Mouse (Mus musculus): ENCODE measurements at regions not wholly inside any gene's neighbourhood (a gene's known extent, or its start where the extent isn't known, plus 50 kb on each side); places are given as distances from the start of the nearest gene placed in this dataset.
A peak's percentile ranks its signal among the peaks of the same experiment; 100 is the strongest.

DNA sequence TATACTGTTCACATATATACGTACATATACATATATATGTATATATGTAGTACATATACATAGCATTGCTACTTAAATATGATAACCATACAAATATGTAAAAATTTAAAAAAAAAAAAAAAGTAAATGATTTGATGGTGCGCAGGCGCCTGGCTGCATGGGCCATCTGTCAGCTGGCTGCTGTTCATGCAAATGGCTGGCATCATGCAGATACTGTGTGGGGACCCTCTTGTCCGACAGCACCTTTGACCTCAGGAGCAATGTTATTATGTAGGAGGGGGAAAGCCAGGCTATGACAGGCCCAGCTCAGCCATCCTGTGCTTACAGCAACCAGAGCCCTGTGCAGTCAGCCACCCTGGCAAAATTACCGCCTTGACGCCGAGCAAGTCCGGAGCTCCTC, 65.1 kb upstream of the Tnrc6c start:
- no peak overlapping the region for H3K4me3 ChIP-seq (replicated peaks)
- no peaks in the 10 kb centered on the region for H3K27me3 ChIP-seq
- no peaks in the 10 kb centered on the region for H3K36me3 ChIP-seq
- 85% methylated on average over 8 of the region's 8 CpGs for WGBS (ENCODE audit: insufficient replicate concordance)
- no peak overlapping the region for H3K4me2 ChIP-seq
- H3K27ac ChIP-seq = no peak overlapping the region
- DNase-seq (no peak), ATAC-seq (ENCODE audit: low read depth) (no peak)
- H3K9me3 ChIP-seq (replicated peaks) = 0 out of 2 replicates have a peak, but pooled peaks cover 3% of the 10 kb centered on the region
- H3K4me1 ChIP-seq (replicated peaks) = no peaks in the 10 kb centered on the region
- no peak overlapping the region for H3K9ac ChIP-seq

DNA sequence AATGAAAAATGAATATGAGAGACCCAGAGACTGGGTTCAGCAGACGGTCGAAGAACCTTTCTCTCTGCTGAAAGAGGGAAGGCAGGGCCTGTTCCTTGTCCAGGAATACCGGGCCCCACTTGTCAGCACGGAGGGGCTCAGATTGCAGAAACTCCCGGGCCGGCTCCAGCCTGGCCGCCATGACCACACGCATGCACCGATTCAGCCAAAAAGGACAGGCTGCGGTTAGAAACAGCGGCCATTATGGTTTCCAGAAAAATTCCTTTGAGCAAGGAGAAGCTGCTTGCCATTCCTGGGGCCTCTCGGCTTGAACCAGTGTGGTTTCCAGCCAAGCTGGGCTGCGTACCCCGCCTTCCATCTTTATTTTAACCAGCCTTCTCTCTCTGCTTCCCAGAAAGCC, 64.7 kb upstream of the Tnrc6c start:
- Histone ChIP-seq H3K4me1 (replicated peaks) (no peaks in the 10 kb centered on the region), H3K36me3 (no peaks in the 10 kb centered on the region), H3K4me2 (no peak overlapping the region), H3K9me3 (replicated peaks) (0 out of 2 replicates have a peak, but pooled peaks cover 3% of the 10 kb centered on the region), H3K9ac (no peak overlapping the region), H3K27me3 (no peaks in the 10 kb centered on the region), H3K4me3 (replicated peaks) (no peak overlapping the region), H3K27ac (no peak overlapping the region)
- ATAC-seq (ENCODE audit: low read depth) (no peak), DNase-seq (no peak)
- WGBS (ENCODE audit: insufficient replicate concordance) = 68% methylated on average over 14 of the region's 14 CpGs

DNA sequence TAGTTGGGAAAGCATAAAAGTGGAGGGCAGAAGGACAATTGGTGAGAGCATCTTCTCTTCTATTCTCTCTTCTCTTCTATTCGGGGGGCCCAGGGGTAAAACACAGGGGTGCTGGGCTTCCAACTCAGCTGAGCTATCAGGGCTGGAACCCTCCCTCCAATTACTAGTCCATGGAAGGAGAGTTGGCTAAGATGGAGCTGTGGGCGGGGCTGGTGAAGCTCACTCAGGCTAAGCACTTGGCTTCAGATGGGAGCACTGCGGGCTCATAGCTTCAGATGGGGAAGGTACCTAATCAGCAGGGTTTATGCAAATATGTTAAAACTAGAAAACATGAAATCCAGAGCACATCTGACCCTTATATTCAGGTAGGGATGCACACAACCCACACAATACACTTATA, 61.5 kb upstream of the Tnrc6c start:
- H3K4me2 ChIP-seq = no peak overlapping the region
- 0 out of 2 replicates have a peak, but pooled peaks cover 3% of the 10 kb centered on the region for H3K9me3 ChIP-seq (replicated peaks)
- H3K27ac ChIP-seq = no peak overlapping the region
- no peaks in the 10 kb centered on the region for H3K36me3 ChIP-seq
- no peak overlapping the region for H3K4me3 ChIP-seq (replicated peaks)
- no peak overlapping the region for H3K9ac ChIP-seq
- DNase-seq (no peak), ATAC-seq (ENCODE audit: low read depth) (no peak)
- H3K27me3 ChIP-seq = peaks cover 29% of the 10 kb centered on the region
- WGBS (ENCODE audit: insufficient replicate concordance) = 34% methylated on average over 3 of the region's 3 CpGs
- no peaks in the 10 kb centered on the region for H3K4me1 ChIP-seq (replicated peaks)

DNA sequence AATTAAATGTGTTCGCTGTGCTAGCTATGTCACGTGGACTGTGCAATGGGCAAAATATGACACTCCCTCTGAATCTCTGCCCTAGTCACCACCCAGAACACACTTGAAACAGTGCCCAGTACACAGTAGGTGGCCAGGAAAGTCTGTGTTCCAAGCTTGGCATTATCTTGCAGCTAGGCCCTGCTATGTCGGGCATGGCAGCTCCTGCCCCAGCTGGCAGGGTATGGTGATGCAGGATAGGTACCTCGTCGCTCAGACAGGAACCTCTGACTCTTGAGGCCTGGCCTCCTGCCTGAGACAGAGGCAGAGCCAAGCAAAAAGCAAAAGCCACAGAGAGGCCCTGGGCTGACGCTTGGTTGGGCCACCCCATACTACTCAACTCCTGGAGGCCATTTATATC, 57.9 kb upstream of the Tnrc6c start:
- ATAC-seq (ENCODE audit: low read depth) (no peak), DNase-seq (no peak)
- Histone ChIP-seq H3K4me2 (no peak overlapping the region), H3K27me3 (peaks cover 65% of the 10 kb centered on the region), H3K27ac (no peak overlapping the region), H3K4me1 (replicated peaks) (peaks cover 14% of the 10 kb centered on the region), H3K36me3 (no peaks in the 10 kb centered on the region), H3K9ac (no peak overlapping the region), H3K9me3 (replicated peaks) (no peaks in the 10 kb centered on the region), H3K4me3 (replicated peaks) (no peak overlapping the region)
- WGBS (ENCODE audit: insufficient replicate concordance) = 58% methylated on average over 6 of the region's 6 CpGs

DNA sequence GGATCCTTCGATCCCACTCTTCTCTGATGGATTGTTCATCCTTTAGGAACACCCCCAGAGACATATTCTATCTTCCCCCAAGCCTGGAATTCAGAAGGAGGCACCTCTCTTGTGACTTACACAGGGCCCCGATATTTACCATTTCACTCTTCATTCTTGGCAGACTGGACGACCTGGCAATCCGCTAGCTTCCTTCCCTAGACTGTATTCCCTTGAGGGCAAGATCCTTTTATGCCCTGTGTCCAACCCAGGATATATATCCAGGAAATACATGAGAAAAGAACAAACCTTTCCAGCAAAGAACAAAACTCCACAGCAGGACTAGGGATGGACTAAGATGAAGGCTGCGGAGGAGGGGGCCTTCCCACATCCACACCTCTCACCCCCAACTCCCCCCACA, 56.3 kb upstream of the Tnrc6c start:
- no peak for DNase-seq
- Histone ChIP-seq H3K4me2 (no peak overlapping the region), H3K4me3 (replicated peaks) (no peak overlapping the region), H3K27ac (no peak overlapping the region), H3K4me1 (replicated peaks) (peaks cover 14% of the 10 kb centered on the region), H3K27me3 (peaks cover 80% of the 10 kb centered on the region), H3K36me3 (no peaks in the 10 kb centered on the region), H3K9ac (no peak overlapping the region), H3K9me3 (replicated peaks) (no peaks in the 10 kb centered on the region)
- WGBS (ENCODE audit: insufficient replicate concordance) = 31% methylated on average over 5 of the region's 5 CpGs
- ATAC-seq (ENCODE audit: low read depth) = no peak

DNA sequence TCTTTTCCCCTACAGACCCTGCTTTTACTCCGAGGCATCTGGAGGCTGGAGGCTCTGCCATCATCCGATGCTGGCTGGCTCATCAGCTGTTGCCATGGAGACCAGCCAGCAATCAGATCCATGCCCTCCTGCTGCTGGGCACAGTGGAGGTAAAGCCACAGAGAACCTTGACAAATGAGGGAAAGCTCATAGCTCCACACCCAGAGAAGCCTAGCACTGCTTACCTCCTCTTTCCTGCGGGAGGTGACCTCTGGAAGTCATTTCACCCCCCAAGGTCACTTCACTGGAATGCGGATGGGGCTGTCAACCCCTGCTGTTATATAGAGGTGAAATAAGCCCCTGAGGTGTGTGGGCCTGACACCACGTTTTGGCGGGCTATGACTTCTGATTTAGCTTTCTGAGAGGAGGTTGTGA, 55.9 kb upstream of the Tnrc6c start:
- 6% methylated on average over 6 of the region's 6 CpGs for WGBS (ENCODE audit: insufficient replicate concordance)

DNA sequence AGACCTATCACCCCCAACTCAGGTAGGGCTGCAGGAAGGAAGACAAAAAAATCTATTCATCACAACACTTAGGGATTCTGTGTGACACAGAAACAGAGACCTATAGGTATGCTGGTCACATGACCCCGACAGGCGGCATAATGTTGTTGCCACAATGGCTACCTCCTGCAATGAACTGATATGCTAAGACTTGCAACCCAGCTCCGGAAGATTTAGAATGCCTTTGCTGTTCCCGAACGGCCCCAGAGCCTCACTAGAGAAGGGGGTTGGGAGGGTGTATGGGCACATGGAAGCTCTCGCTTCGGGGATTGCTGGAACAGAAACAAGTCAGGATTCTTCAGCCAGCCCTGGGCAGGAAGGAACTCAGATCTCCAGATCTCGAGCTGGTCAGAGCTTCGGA, 55.5 kb upstream of the Tnrc6c start:
- peak overlapping the region; percentile 49 for H3K4me3 ChIP-seq (replicated peaks)
- peaks cover 81% of the 10 kb centered on the region for H3K27me3 ChIP-seq
- no peak for ATAC-seq (ENCODE audit: low read depth)
- 2% methylated on average over 9 of the region's 9 CpGs for WGBS (ENCODE audit: insufficient replicate concordance)
- H3K4me2 ChIP-seq = peak overlapping the region; percentile 63
- no peak for DNase-seq
- no peak overlapping the region for H3K27ac ChIP-seq
- no peaks in the 10 kb centered on the region for H3K9me3 ChIP-seq (replicated peaks)
- H3K36me3 ChIP-seq = no peaks in the 10 kb centered on the region
- 0 out of 2 replicates have a peak overlapping the region, but pooled peaks have one; percentile 13 for H3K9ac ChIP-seq
- peaks cover 14% of the 10 kb centered on the region for H3K4me1 ChIP-seq (replicated peaks)

More for the DNA sequence above, 55.9 kb upstream of the Tnrc6c start:
- DNase-seq (no peak), ATAC-seq (ENCODE audit: low read depth) (no peak)
- H3K27ac ChIP-seq = no peak overlapping the region
- no peak overlapping the region for H3K4me2 ChIP-seq
- H3K27me3 ChIP-seq = peaks cover 81% of the 10 kb centered on the region
- H3K9ac ChIP-seq = no peak overlapping the region
- H3K4me1 ChIP-seq (replicated peaks) = peaks cover 14% of the 10 kb centered on the region
- no peak overlapping the region for H3K4me3 ChIP-seq (replicated peaks)
- H3K9me3 ChIP-seq (replicated peaks) = no peaks in the 10 kb centered on the region
- no peaks in the 10 kb centered on the region for H3K36me3 ChIP-seq

DNA sequence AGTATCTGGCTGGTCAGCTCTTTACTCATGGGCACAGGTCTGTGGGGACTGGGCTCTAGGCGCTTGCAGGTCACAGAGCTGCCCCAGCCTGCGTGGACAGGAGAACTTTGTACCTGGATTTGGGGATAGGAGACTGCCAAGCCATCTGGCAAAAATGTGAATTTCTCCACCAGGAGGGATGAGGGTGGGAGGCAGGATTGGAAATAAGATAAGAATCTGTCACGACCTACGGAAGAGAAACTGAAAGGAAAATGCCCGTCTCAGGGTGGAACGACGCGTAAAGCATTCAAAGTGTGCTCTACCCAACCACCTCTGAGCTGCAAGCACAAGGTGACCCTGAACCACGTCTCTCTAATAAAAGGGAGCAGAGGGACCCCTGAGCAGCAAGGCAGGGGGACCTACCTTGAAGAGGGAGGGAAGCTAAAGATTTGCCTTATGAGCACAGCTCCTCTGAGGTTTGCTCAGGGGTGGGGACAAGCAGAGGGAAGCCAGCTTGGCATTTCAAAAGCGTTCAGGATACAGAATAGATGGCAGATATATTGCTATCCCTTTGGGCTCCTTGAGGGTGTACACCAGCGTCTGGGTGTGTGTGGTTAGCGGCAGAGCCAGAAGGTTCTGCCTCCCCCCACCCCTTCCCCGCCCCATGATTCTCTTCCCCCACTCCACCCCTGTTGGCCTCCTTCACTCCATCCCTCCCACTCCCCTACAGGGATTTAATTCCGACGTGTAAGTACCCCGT, 54.9 kb upstream of the Tnrc6c start:
- WGBS (ENCODE audit: insufficient replicate concordance) = 5% methylated on average over 16 of the region's 16 CpGs
- peak overlapping the region; percentile 63 for H3K4me2 ChIP-seq
- 0 out of 2 replicates have a peak overlapping the region, but pooled peaks have one; percentile 13 for H3K9ac ChIP-seq
- peaks cover 14% of the 10 kb centered on the region for H3K4me1 ChIP-seq (replicated peaks)
- H3K27ac ChIP-seq = no peak overlapping the region
- H3K36me3 ChIP-seq = no peaks in the 10 kb centered on the region
- peaks cover 82% of the 10 kb centered on the region for H3K27me3 ChIP-seq
- H3K4me3 ChIP-seq (replicated peaks) = peak overlapping the region; percentile 49
- DNase-seq (no peak), ATAC-seq (ENCODE audit: low read depth) (no peak)
- H3K9me3 ChIP-seq (replicated peaks) = no peaks in the 10 kb centered on the region

DNA sequence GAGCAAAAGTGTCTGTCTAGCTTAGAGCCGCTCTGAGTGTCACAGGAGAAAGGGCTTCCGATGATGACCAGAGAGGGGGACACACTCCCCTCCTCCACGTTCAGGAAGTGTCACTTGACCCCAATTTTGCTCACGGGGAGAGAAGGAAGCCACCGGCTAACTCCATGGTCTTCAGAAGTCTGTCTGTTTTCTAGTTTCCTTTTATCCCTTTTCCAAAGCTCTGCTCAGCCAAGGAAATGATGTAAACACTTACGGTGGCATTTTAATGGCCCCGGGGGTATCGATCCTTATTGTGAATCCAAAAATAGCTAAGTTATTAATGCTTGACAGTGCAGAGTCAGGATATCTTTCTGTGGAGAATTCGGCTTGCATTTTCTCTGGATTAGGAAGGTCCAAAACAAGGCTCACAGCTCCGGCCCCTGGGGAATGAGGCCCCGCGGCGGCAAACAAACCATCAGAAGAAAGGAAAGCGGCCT, 54.3 kb upstream of the Tnrc6c start:
- DNase-seq = no peak
- Histone ChIP-seq H3K4me1 (replicated peaks) (peaks cover 14% of the 10 kb centered on the region), H3K27ac (no peak overlapping the region), H3K9me3 (replicated peaks) (no peaks in the 10 kb centered on the region), H3K27me3 (peaks cover 81% of the 10 kb centered on the region), H3K9ac (no peak overlapping the region), H3K4me2 (peak overlapping the region; percentile 63), H3K4me3 (replicated peaks) (no peak overlapping the region; the same call in 1 of the 2 replicates), H3K36me3 (no peaks in the 10 kb centered on the region)
- WGBS (ENCODE audit: insufficient replicate concordance) = 17% methylated on average over 14 of the region's 14 CpGs
- ATAC-seq (ENCODE audit: low read depth) = no peak

DNA sequence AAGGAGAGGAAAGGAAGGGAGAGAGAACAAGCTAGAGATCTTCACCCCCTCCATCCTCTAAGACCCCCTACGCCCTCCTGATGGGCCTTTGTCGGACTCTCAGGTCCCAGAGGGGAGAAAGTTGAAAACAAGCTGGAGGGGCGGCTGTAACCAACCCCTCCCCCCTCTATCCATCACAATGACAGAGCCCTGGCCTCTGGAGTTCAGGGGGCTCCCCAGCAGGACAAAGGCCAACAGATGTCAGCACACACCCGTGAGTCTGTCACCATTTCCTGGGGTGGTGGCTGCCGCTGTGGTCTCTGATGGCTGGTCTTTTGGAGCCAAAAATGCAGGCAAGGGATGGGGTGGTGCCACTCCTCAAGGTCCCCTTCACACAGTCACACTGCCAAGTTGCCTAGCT, 52.9 kb upstream of the Tnrc6c start:
- WGBS (ENCODE audit: insufficient replicate concordance) = 14% methylated on average over 5 of the region's 5 CpGs
- H3K9me3 ChIP-seq (replicated peaks) = no peaks in the 10 kb centered on the region

DNA sequence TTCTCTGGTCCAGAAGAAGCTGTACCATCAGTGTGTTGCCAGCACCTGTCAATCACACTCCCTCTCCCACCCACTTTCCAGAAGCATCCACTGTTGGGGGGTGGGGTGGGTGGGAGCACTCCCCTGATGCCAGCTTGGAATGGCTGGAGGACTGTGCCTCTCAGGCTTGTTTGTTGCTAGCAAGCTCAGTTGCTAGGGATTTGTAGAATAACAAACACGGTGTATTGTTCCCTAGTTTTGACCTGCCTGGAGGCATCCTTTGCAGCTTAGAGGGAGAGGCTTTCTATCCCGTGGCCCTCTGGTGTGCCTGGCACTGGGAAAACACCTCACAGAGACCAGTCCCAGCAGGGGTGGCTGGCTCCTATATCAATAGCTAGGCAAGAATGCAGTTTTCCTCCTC, 50.1 kb upstream of the Tnrc6c start:
- no peak for ATAC-seq (ENCODE audit: low read depth)
- no peaks in the 10 kb centered on the region for H3K9me3 ChIP-seq (replicated peaks)
- H3K27ac ChIP-seq = no peak overlapping the region
- H3K4me3 ChIP-seq (replicated peaks) = no peak overlapping the region
- H3K9ac ChIP-seq = no peak overlapping the region
- no peak for DNase-seq
- H3K36me3 ChIP-seq = no peaks in the 10 kb centered on the region
- WGBS (ENCODE audit: insufficient replicate concordance) = 31% methylated on average over 2 of the region's 2 CpGs
- peaks cover 66% of the 10 kb centered on the region for H3K27me3 ChIP-seq
- peaks cover 9% of the 10 kb centered on the region for H3K4me1 ChIP-seq (replicated peaks)
- no peak overlapping the region for H3K4me2 ChIP-seq

More for the DNA sequence above, 52.9 kb upstream of the Tnrc6c start:
- H3K36me3 ChIP-seq = no peaks in the 10 kb centered on the region
- H3K4me2 ChIP-seq = no peak overlapping the region
- H3K27me3 ChIP-seq = peaks cover 74% of the 10 kb centered on the region
- H3K27ac ChIP-seq = no peak overlapping the region
- DNase-seq (no peak), ATAC-seq (ENCODE audit: low read depth) (no peak)
- H3K4me1 ChIP-seq (replicated peaks) = peaks cover 14% of the 10 kb centered on the region
- H3K4me3 ChIP-seq (replicated peaks) = no peak overlapping the region
- no peak overlapping the region for H3K9ac ChIP-seq

Measured in liver, embryonic 13.5 days (tissue).